Mouse (Mus musculus): ENCODE data around the gene Arl13a. TPM values are rescaled to one million over a fixed set of nuclear protein-coding genes. Genes with fewer than 3 reads are reported as not detected.

Gene Arl13a
- polyA plus RNA-seq, 1 experiment from 2014 or later = not detected

GRCm38 (mm10) chrX:134218161-134218560 lies 30.9 kb downstream of the Arl13a start:
- WGBS = 67% methylated on average over 4 of the region's 4 CpGs
- peaks cover 3% of the 10 kb centered on the region; the same call in 1 of the 2 replicates for H3K27me3 ChIP-seq (ENCODE audit: insufficient read depth, poor library complexity, severe bottlenecking)

GRCm38 (mm10) chrX:134220618-134221017 lies 33.3 kb downstream of the Arl13a start:
- H3K27me3 ChIP-seq (ENCODE audit: insufficient read depth, poor library complexity, severe bottlenecking) = peaks cover 7% of the 10 kb centered on the region; the same call in 1 of the 2 replicates
- no peak overlapping the region for H3K4me3 ChIP-seq
- 67% methylated on average over 3 of the region's 3 CpGs for WGBS
- no peaks in the 10 kb centered on the region for H3K36me3 ChIP-seq
- no peaks in the 10 kb centered on the region for H3K9me3 ChIP-seq
- no peaks in the 10 kb centered on the region for H3K4me1 ChIP-seq (replicated peaks)
- H3K27ac ChIP-seq = no peak overlapping the region
- DNase-seq (ENCODE audit: low spot score) = no peak

More at GRCm38 (mm10) chrX:134218161-134218560, 30.9 kb downstream of the Arl13a start:
- Histone ChIP-seq H3K36me3 (no peaks in the 10 kb centered on the region), H3K4me3 (no peak overlapping the region), H3K4me1 (replicated peaks) (no peaks in the 10 kb centered on the region), H3K9me3 (no peaks in the 10 kb centered on the region), H3K27ac (no peak overlapping the region)
- DNase-seq (ENCODE audit: low spot score) = no peak

DNA sequence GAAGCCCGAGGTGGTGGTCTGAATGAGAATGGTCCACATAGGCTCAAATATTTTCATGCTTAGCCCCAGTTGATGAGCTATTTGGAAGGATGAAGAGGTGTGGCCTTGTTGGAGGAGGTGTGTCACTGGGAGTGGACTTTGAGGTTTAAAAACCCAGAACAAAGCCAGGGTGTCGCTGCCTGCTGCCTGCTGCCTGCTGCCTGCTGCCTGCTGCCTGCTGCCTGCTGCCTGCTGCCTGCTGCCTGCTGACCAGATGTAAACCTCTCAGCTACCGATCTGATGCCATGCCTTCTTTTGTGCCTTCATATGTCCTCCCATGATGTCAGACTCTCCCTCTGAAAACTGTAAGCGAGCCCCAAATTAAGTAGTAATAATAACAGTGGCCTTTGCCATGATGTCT lies 34.6 kb downstream of the Arl13a start, which contains the start of gene Nox1:
TSS of gene Nox1 (minus strand) at position 101 of the 400 bp plus-strand sequence.
- H3K4me1 ChIP-seq (replicated peaks) = no peaks in the 10 kb centered on the region
- no peaks in the 10 kb centered on the region for H3K9me3 ChIP-seq
- no peak within 1 kb of the TSS for H3K4me3 ChIP-seq
- WGBS = 65% methylated on average over 4 of the region's 4 CpGs
- no peaks in the 10 kb centered on the region for H3K36me3 ChIP-seq
- H3K27ac ChIP-seq = no peak within 1 kb of the TSS
- no peak for DNase-seq (ENCODE audit: low spot score)
- H3K27me3 ChIP-seq (ENCODE audit: insufficient read depth, poor library complexity, severe bottlenecking) = peaks cover 7% of the 10 kb centered on the region; the same call in 1 of the 2 replicates

DNA sequence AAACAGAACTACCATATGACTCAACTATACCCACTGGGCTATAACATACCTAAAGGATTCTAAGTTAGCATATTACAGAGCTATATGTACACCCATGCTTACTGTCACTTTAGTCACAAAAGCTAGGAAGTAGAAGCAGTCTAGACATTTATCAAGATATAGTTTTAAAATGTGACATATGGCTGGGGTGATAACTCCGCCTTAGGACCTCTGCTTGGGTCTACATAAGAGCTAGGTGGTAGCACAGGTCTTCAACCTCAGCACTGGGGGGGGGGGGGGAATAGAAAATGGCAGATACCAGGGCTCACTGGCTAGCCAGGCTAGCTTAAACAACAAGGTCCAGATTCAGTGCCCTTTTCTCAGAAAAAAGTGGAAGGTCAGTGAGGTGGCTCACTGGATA lies 45.7 kb downstream of the Arl13a start:
- H3K27ac ChIP-seq = no peak overlapping the region
- H3K4me3 ChIP-seq = no peak overlapping the region

GRCm38 (mm10) chrX:134238266-134238665 lies 51.0 kb downstream of the Arl13a start:
- no peak overlapping the region for H3K27ac ChIP-seq
- no peaks in the 10 kb centered on the region for H3K27me3 ChIP-seq (ENCODE audit: insufficient read depth, poor library complexity, severe bottlenecking)
- H3K9me3 ChIP-seq = no peaks in the 10 kb centered on the region
- H3K4me1 ChIP-seq (replicated peaks) = no peaks in the 10 kb centered on the region
- H3K36me3 ChIP-seq = no peaks in the 10 kb centered on the region
- H3K4me3 ChIP-seq = no peak overlapping the region
- WGBS = 94% methylated on average over 10 of the region's 10 CpGs
- DNase-seq (ENCODE audit: low spot score) = no peak

More for the DNA sequence above, 45.7 kb downstream of the Arl13a start:
- Histone ChIP-seq H3K4me1 (replicated peaks) (no peaks in the 10 kb centered on the region), H3K27me3 (ENCODE audit: insufficient read depth, poor library complexity, severe bottlenecking) (no peaks in the 10 kb centered on the region), H3K36me3 (no peaks in the 10 kb centered on the region), H3K9me3 (no peaks in the 10 kb centered on the region)
- 79% methylated on average over 1 of the region's 1 CpGs for WGBS
- DNase-seq (ENCODE audit: low spot score) = no peak

DNA sequence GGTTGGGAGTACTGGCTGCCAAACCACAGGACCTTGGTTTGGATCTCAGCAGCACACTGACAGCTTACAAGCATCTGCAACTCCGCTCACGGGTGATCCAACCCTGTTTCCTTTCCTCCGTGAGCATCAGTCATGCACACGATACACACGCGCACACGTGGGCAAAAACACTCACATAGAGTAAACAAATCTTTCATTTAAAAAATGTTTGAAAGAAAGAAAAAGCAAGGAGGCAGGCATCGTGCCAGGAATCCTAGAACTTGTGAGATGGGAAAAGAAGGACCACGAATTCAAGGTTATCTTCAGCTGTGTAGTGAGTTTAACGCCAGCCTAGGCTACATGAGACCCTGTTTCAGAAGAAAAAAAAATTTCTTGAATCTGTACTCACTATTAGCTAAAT lies 58.6 kb downstream of the Arl13a start:
- Histone ChIP-seq H3K27me3 (ENCODE audit: insufficient read depth, poor library complexity, severe bottlenecking) (no peaks in the 10 kb centered on the region; the same call in 1 of the 2 replicates), H3K27ac (no peak overlapping the region), H3K4me3 (no peak overlapping the region), H3K4me1 (replicated peaks) (no peaks in the 10 kb centered on the region), H3K9me3 (no peaks in the 10 kb centered on the region), H3K36me3 (no peaks in the 10 kb centered on the region)
- WGBS = 92% methylated on average over 10 of the region's 10 CpGs
- DNase-seq (ENCODE audit: low spot score) = no peak

- no peaks in the 10 kb centered on the region for H3K36me3 ChIP-seq
- H3K4me1 ChIP-seq (replicated peaks) = no peaks in the 10 kb centered on the region
- WGBS = 82% methylated on average over 2 of the region's 2 CpGs
- DNase-seq (ENCODE audit: low spot score) = no peak
- no peaks in the 10 kb centered on the region; the same call in 1 of the 2 replicates for H3K27me3 ChIP-seq (ENCODE audit: insufficient read depth, poor library complexity, severe bottlenecking)
- H3K27ac ChIP-seq = no peak overlapping the region
- no peak overlapping the region for H3K4me3 ChIP-seq
- H3K9me3 ChIP-seq = no peaks in the 10 kb centered on the region
Measured at GRCm38 (mm10) chrX:134248202-134248601, 60.9 kb downstream of the Arl13a start.

Other genes starting within 250 kb of the Arl13a start
- gene Sytl4, start 205.7 kb upstream of the Arl13a start, polyA plus RNA-seq (2016; fragmentation: Nextera tagmentation; extraction: Ambion mirVana) = 0.99 and 1.2 TPM in 2 replicates
- gene Cstf2, start 128.3 kb upstream of the Arl13a start, polyA plus RNA-seq (2016; fragmentation: Nextera tagmentation; extraction: Ambion mirVana) = 53.4 and 60.0 TPM in 2 replicates
- gene Xkrx, start 25.4 kb upstream of the Arl13a start, polyA plus RNA-seq (2016; fragmentation: Nextera tagmentation; extraction: Ambion mirVana) = 0.05 TPM in 1 of 2 replicates, not detected in the other
- 0.21 TPM in 1 of 2 replicates, not detected in the other for gene Nox1, start 34.5 kb downstream of the Arl13a start, polyA plus RNA-seq (2016; fragmentation: Nextera tagmentation; extraction: Ambion mirVana)
- 6.3 and 7.6 TPM in 2 replicates for gene Trmt2b, start 89.5 kb downstream of the Arl13a start, polyA plus RNA-seq (2016; fragmentation: Nextera tagmentation; extraction: Ambion mirVana)
- gene Tmem35a, start 107.7 kb downstream of the Arl13a start, polyA plus RNA-seq (2016; fragmentation: Nextera tagmentation; extraction: Ambion mirVana) = 13.6 and 22.1 TPM in 2 replicates
- gene Cenpi, start 120.6 kb downstream of the Arl13a start, polyA plus RNA-seq (2016; fragmentation: Nextera tagmentation; extraction: Ambion mirVana) = 21.5 and 31.3 TPM in 2 replicates
- gene Drp2, start 217.1 kb downstream of the Arl13a start, polyA plus RNA-seq (2016; fragmentation: Nextera tagmentation; extraction: Ambion mirVana) = 2.7 and 4.7 TPM in 2 replicates

All from hindbrain, embryonic 10.5 days (tissue).